Mouse (Mus musculus) stomach, embryonic 16.5 days (tissue): Measurements from ENCODE around the gene Neto2. TPM values are rescaled to one million over a fixed set of nuclear protein-coding genes. Genes with fewer than 3 reads are reported as not detected.
A peak's percentile ranks its signal among the peaks of the same experiment; 100 is the strongest.

ENCODE experiments used
- ATAC-seq: fragments of 200-750 bp; cut with Nextera tagmentation; 2 replicates; pipeline ENCODE4 v1.8.0; 2017; ENCODE audit warnings: moderate number of reproducible peaks, moderate TSS enrichment; ENCODE audit not compliant: insufficient read depth, low FRiP score
- H3K27ac ChIP-seq: fragments of 300-500 bp; sonication (generic); 2 replicates; pipeline ENCODE4 v1.5.1; 2014; ENCODE audit warnings: low read length
- H3K27me3 ChIP-seq: fragments of 300-500 bp; sonication (generic); 2 replicates; pipeline ENCODE4 v1.6.1; 2014; ENCODE audit warnings: low read length, control low read depth, mixed read lengths; ENCODE audit not compliant: control insufficient read depth, insufficient read depth
- H3K36me3 ChIP-seq: fragments of 300-500 bp; sonication (generic); 2 replicates; pipeline ENCODE4 v1.6.1; 2014; ENCODE audit warnings: low read length; ENCODE audit not compliant: control insufficient read depth, insufficient read depth
- H3K4me1 ChIP-seq: fragments of 300-500 bp; sonication (generic); 2 replicates; pipeline ENCODE4 v1.6.1; 2014; ENCODE audit warnings: low read length, control low read depth, mixed read lengths; ENCODE audit not compliant: control insufficient read depth, insufficient read depth
- H3K4me2 ChIP-seq: fragments of 300-500 bp; sonication (generic); 2 replicates; pipeline ENCODE4 v1.6.1; 2014; ENCODE audit warnings: low read depth, low read length, mixed read lengths
- H3K4me3 ChIP-seq: fragments of 300-500 bp; sonication (generic); replicated peaks from 2 replicates; pipeline ENCODE4 v1.5.1; 2014; ENCODE audit warnings: mild to moderate bottlenecking, low read length
- H3K9ac ChIP-seq: fragments of 300-500 bp; sonication (generic); 2 replicates; pipeline ENCODE4 v1.6.1; 2014; ENCODE audit warnings: low read length
- H3K9me3 ChIP-seq: fragments of 300-500 bp; sonication (generic); replicated peaks from 2 replicates; pipeline ENCODE4 v1.6.1; 2016; ENCODE audit warnings: low read length, control low read depth; ENCODE audit not compliant: control insufficient read depth
- WGBS: fragments of 180-500 bp; shearing (Covaris S2); extraction: QIAGEN DNeasy Blood & Tissue Kit; methylation state at CpG from one replicate; pipeline ENCODE4 v1.1.7; 2014; 5-methylcytosine and 5-hydroxymethylcytosine counted together
- polyA plus RNA-seq: library from polyadenylated mRNA; unstranded; fragments of >200 nt; fragmentation: Nextera tagmentation; extraction: Ambion mirVana; gene quantifications from 2 replicates; pipeline ENCODE4 v1.2.1, GENCODE M21; 2015

Neto2 gene
- 4.6 and 4.7 TPM in 2 replicates for polyA plus RNA-seq

DNA sequence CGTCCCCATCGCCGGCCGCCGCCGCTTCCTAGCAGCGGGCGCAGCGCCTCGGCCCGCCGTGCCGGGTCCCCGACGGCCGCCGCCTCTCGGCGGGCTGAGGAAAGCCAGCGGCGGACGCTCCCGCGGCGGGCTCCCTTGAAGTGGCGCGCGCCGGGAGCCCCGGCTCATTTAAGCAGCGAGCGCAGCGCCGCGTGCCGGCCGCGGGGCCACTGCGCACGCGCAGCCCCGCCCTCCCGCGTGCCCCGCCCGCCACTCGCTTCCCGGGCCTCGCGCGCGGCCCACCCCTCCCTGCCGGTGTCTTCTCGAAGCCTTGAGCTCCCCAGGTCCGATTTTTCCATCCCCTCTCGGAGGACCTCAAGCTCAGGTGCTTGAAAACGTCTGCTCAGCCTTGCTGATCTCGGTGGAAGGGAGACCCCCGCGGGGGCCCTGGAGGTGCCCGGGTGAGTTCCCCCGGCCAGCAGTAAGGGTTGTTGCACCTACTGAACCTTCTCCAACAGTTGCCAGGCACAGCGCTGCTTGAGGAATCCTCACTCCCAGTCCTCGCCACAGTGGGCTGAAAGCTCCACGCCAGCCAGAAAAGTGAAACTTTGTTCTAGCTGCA, at the start of gene Neto2:
Gene Neto2 (minus strand): TSS at position 174 of the 601 bp plus-strand sequence.
- WGBS = 4% methylated on average over 56 of the region's 65 CpGs
- H3K27ac ChIP-seq = peak within 1 kb of the TSS; percentile 63
- H3K4me1 ChIP-seq = peaks cover 4% of the 10 kb centered on the region
- peaks cover 7% of the 10 kb centered on the region; the same call in 1 of the 2 replicates for H3K27me3 ChIP-seq
- ATAC-seq = peak; percentile 91
- peak within 1 kb of the TSS; percentile 100 for H3K4me2 ChIP-seq
- no peaks in the 10 kb centered on the region for H3K9me3 ChIP-seq
- peak within 1 kb of the TSS; percentile 71 for H3K9ac ChIP-seq
- no peaks in the 10 kb centered on the region for H3K36me3 ChIP-seq
- H3K4me3 ChIP-seq = peak within 1 kb of the TSS; percentile 61

GRCm38 (mm10) chr8:85745053-85745452, 44.3 kb upstream of the Neto2 start:
- Histone ChIP-seq H3K4me1 (no peaks in the 10 kb centered on the region), H3K4me2 (no peak overlapping the region), H3K27me3 (no peaks in the 10 kb centered on the region), H3K27ac (no peak overlapping the region), H3K36me3 (0 out of 2 replicates have a peak, but pooled peaks cover 2% of the 10 kb centered on the region), H3K9me3 (no peaks in the 10 kb centered on the region), H3K4me3 (no peak overlapping the region), H3K9ac (no peak overlapping the region)
- 90% methylated on average over 2 of the region's 2 CpGs for WGBS
- ATAC-seq = no peak

DNA sequence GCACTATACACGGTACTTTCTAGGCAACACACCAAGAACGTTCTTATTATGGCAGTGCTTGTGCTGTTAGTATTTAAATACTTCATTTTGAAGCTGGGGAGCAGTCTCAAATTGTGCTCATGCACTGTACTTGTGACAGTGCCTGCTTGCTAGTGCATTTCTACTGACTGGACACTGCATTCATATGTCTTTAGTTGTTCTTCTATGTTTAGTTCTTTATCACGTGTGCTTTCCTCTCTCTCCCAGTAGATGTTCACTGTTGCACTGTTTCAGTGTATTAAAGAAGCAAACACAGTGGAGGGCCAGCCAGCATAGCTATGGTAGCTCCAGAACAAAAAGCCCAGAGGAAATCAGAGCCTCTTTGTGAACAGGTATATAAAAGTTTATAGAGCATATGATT, 29.8 kb upstream of the Neto2 start:
- 91% methylated on average over 3 of the region's 3 CpGs for WGBS
- no peak overlapping the region for H3K27ac ChIP-seq
- no peak overlapping the region for H3K4me3 ChIP-seq
- no peak overlapping the region for H3K9ac ChIP-seq
- H3K36me3 ChIP-seq = no peaks in the 10 kb centered on the region
- no peaks in the 10 kb centered on the region for H3K9me3 ChIP-seq
- H3K27me3 ChIP-seq = no peaks in the 10 kb centered on the region
- H3K4me1 ChIP-seq = no peaks in the 10 kb centered on the region
- H3K4me2 ChIP-seq = no peak overlapping the region
- no peak for ATAC-seq

DNA sequence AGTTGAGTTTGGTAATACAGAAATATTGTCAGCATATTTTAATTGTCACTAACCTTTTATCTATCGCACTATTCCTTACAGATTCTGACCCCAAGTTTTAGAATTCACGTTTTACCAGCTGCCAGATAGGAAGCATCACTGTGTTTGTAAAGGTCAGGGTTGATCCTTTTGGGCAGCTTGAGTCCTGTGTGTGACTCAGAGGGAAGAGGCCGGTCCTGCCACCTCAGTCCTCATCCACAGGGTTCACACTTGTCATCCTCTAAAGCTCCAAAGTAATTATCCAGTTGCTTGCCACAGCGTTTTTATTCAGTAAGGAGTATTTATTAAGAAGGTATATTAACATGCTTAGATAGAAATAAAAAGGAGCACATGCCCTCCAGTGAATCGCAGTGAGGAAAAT, 16.5 kb upstream of the Neto2 start:
- H3K9me3 ChIP-seq = no peaks in the 10 kb centered on the region

GRCm38 (mm10) chr8:85716696-85717095, 16.0 kb upstream of the Neto2 start:
- no peak for ATAC-seq
- Histone ChIP-seq H3K4me2 (no peak overlapping the region), H3K4me1 (no peaks in the 10 kb centered on the region), H3K9me3 (no peaks in the 10 kb centered on the region), H3K27ac (no peak overlapping the region), H3K36me3 (no peaks in the 10 kb centered on the region; the same call in 1 of the 2 replicates), H3K27me3 (no peaks in the 10 kb centered on the region), H3K9ac (no peak overlapping the region), H3K4me3 (no peak overlapping the region)
- 79% methylated on average over 4 of the region's 4 CpGs for WGBS

More for the DNA sequence above, 16.5 kb upstream of the Neto2 start:
- no peaks in the 10 kb centered on the region for H3K4me1 ChIP-seq
- ATAC-seq = no peak
- 74% methylated on average over 5 of the region's 5 CpGs for WGBS
- no peak overlapping the region for H3K4me3 ChIP-seq
- no peaks in the 10 kb centered on the region; the same call in 1 of the 2 replicates for H3K36me3 ChIP-seq
- no peaks in the 10 kb centered on the region for H3K27me3 ChIP-seq
- no peak overlapping the region for H3K9ac ChIP-seq
- no peak overlapping the region for H3K27ac ChIP-seq
- H3K4me2 ChIP-seq = no peak overlapping the region

DNA sequence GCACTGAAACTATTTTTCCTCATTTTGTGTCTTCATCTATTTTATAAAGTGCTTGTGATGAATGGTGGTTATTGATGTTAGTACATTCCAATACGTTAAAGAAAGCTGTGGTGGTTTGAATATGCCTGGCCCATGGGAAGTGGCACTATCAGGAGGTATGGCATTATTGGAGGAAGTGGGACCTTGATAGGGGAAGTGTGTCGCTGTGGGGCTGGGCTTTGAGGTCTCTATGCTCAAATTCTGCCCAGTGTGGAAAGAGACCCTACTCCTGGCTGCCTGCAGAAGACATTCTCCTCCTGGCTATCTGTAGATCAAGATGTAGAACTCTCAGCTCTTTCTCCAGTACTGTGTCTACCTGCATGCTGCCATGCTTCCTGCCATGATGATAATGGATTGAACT, 6.3 kb upstream of the Neto2 start:
- Histone ChIP-seq H3K9ac (no peak overlapping the region), H3K36me3 (no peaks in the 10 kb centered on the region), H3K9me3 (no peaks in the 10 kb centered on the region), H3K27ac (no peak overlapping the region), H3K4me1 (no peaks in the 10 kb centered on the region), H3K4me3 (no peak overlapping the region), H3K27me3 (peaks cover 2% of the 10 kb centered on the region; the same call in 1 of the 2 replicates), H3K4me2 (no peak overlapping the region)
- ATAC-seq = no peak
- WGBS = 77% methylated on average over 2 of the region's 2 CpGs

DNA sequence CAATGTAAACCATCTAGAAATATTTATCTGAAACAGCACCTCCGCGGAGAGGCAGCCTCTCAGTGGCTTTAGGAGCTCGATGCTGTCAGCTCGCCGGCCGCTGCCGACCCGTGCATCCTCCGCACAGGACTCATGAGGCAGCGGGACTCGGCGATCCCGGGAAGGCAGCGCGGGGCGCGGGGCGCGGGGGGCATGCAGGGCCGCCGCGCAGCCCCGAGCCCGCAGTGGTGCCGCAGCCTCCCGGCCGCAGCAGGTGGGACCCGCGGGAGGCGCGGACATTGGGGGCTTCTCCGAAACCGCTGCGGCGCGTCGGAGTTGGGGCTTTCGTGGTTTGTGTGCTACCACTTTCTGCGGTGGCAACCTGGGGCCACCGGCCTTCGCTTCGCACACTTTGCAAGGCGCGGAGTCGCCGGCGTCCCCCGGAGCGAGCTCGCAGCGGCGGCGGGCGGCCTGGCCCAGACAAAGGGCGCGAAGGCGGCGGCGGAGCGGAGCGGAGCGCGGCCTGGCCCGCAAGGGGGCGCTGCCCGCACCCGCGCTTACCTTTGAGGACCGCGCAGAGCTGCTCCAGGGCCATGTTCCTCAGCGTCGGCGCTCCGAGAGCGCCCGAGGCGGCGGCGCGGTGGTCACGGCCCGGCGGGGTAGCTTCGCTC, 498 bp downstream of the Neto2 start:
- peaks cover 4% of the 10 kb centered on the region for H3K4me1 ChIP-seq
- peak; percentile 95 for ATAC-seq
- peak overlapping the region; percentile 100 for H3K4me2 ChIP-seq
- H3K9ac ChIP-seq = peak overlapping the region; percentile 71
- H3K27me3 ChIP-seq = peaks cover 7% of the 10 kb centered on the region; the same call in 1 of the 2 replicates
- H3K27ac ChIP-seq = peak overlapping the region; percentile 63
- H3K36me3 ChIP-seq = no peaks in the 10 kb centered on the region
- WGBS = under 1% methylated on average over 83 of the region's 84 CpGs
- peak overlapping the region; percentile 61 for H3K4me3 ChIP-seq
- no peaks in the 10 kb centered on the region for H3K9me3 ChIP-seq

DNA sequence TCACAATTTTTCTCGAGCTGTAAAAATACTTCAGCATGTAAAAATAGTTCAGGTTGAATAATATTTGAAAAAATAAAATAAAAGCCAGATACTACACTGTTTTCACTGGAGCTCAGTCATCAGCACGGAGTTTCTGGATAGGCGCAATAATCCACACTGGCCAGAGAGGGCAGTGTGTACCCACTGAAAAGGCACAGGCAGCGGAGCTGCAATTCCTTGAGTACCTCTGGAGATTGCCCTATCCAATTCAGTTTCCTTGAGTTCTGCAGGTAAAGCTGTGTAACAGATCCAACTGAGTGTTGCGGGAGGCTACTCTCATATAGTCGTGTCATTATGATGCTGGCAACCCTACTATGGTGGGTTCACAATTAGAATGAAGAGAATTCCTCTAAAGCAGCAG, 1.7 kb downstream of the Neto2 start:
- H3K4me3 ChIP-seq = no peak overlapping the region

DNA sequence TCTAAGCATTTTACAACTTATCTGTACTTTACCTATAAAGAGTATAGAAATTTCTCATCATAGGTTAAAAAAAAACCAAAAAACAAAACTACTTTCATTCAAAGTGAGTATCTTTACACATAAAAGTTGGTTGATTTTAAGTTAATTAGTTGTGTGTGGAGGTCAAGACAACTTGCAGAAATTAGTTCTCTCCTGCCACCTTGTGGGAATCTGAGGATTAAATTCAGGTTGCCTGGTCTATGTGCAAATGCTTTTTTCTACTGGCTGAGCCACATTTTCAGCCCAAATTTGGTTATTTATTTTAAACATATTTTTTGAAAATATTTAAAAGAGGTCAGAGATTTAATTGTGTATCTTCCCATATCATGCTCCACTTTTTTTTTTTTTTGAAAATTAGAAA, 35.6 kb downstream of the Neto2 start:
- no peaks in the 10 kb centered on the region for H3K4me1 ChIP-seq
- H3K4me3 ChIP-seq = no peak overlapping the region
- H3K36me3 ChIP-seq = no peaks in the 10 kb centered on the region
- no peak overlapping the region for H3K9ac ChIP-seq
- no peak overlapping the region for H3K27ac ChIP-seq
- H3K4me2 ChIP-seq = no peak overlapping the region
- H3K9me3 ChIP-seq = no peaks in the 10 kb centered on the region
- no peaks in the 10 kb centered on the region for H3K27me3 ChIP-seq
- no peak for ATAC-seq

More for the DNA sequence above, 1.7 kb downstream of the Neto2 start:
- H3K27ac ChIP-seq = no peak overlapping the region
- H3K4me2 ChIP-seq = peak overlapping the region; percentile 19; the same call in 1 of the 2 replicates
- ATAC-seq = no peak
- peaks cover 7% of the 10 kb centered on the region; the same call in 1 of the 2 replicates for H3K27me3 ChIP-seq
- H3K4me1 ChIP-seq = peaks cover 4% of the 10 kb centered on the region
- no peaks in the 10 kb centered on the region for H3K9me3 ChIP-seq
- 1% methylated on average over 6 of the region's 6 CpGs for WGBS
- H3K36me3 ChIP-seq = no peaks in the 10 kb centered on the region
- H3K9ac ChIP-seq = no peak overlapping the region
